Mouse (Mus musculus) kidney, adult 2 months (tissue): ENCODE measurements around the gene Pa2g4. TPM values are rescaled to one million over a fixed set of nuclear protein-coding genes. Genes with fewer than 3 reads are reported as not detected.
"Not testable (repeated sequence)": the region's sequence is repeated elsewhere in the genome, so short reads cannot be mapped to it uniquely, and the experiment has no call there.

Experiments
- DNase-seq: peaks from one replicate; pipeline ENCODE4 v3.0.0; 2021
- H3K27ac ChIP-seq: fragments of 200-500 bp; 2 replicates; pipeline ENCODE4 v1.5.1; 2012; ENCODE audit warnings: low read depth, low read length, control low read depth, inconsistent platforms; ENCODE audit not compliant: insufficient read depth
- H3K27me3 ChIP-seq: fragments of 200-500 bp; replicated peaks from 2 replicates; pipeline ENCODE4 v1.6.1; 2012; ENCODE audit warnings: mild to moderate bottlenecking, moderate library complexity, low read length, inconsistent platforms; ENCODE audit not compliant: control insufficient read depth, insufficient read depth
- H3K36me3 ChIP-seq: fragments of 200-500 bp; 2 replicates; pipeline ENCODE4 v1.6.1; 2012; ENCODE audit warnings: mild to moderate bottlenecking, moderate library complexity, low read length, inconsistent platforms; ENCODE audit not compliant: control insufficient read depth, insufficient read depth
- H3K4me1 ChIP-seq: fragments of 200-500 bp; 2 replicates; pipeline ENCODE4 v1.6.1; 2011; ENCODE audit warnings: low read length; ENCODE audit not compliant: control insufficient read depth, insufficient read depth
- H3K4me3 ChIP-seq: fragments of 200-500 bp; 2 replicates; pipeline ENCODE4 v1.5.1; 2011; ENCODE audit warnings: mild to moderate bottlenecking, low read depth, low read length, control low read depth; ENCODE audit not compliant: insufficient read depth
- CTCF ChIP-seq: fragments of 200-500 bp; conservative IDR thresholded peaks from 2 replicates; pipeline ENCODE4 v1.5.1; 2011; ENCODE audit warnings: low read depth, mild to moderate bottlenecking, control low read depth, low read length, moderate library complexity, mixed read lengths; ENCODE audit not compliant: insufficient read depth, insufficient read length
- POLR2A ChIP-seq: fragments of 200-500 bp; IDR thresholded peaks from one replicate; pipeline ENCODE4 v1.6.1; 2011; ENCODE audit warnings: low read depth, low read length, control low read depth
- WGBS: fragments of 180-500 bp; shearing (Covaris S2); methylation state at CpG from one replicate; pipeline ENCODE4 v1.1.7; 2018; 5-methylcytosine and 5-hydroxymethylcytosine counted together
- polyA plus RNA-seq: library from polyadenylated mRNA; depleted of rRNA; stranded (reverse); fragments of >200 nt; gene quantifications from 2 replicates; pipeline ENCODE4 v1.2.3, GENCODE M21; 2012

Gene Pa2g4
- polyA plus RNA-seq, 1 experiment, result 25.1 TPM

GRCm38 (mm10) chr10:128579298-128579697 lies 13.5 kb upstream of the Pa2g4 start:
- WGBS, result 79% methylated on average over 3 of the region's 3 CpGs

DNA sequence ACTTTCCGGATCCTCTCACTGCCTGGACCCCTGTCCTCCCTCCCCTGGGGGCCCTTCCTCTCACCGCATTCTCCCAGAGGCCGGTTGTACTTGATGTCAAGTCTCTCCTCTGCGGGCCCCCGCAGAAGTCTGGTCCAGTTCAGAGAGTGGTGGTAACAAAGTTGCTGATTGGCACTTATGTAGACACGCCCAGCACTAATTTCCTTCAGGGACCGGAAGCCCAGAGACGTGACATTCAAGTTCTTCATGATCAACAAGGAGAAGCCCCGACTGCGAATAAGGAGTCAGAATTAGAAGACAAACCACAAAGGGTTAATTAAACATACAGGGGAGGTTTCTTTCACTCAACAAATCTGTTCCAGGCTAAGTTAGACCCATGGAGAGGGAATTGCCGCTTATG lies 12.5 kb upstream of the Pa2g4 start:
- WGBS, result 76% methylated on average over 11 of the region's 11 CpGs
- DNase-seq, result no peak
- TF ChIP-seq POLR2A, result no peak
- no peak for TF ChIP-seq CTCF
- peaks cover 18% of the 10 kb centered on the region for H3K36me3 ChIP-seq
- no peak overlapping the region for H3K27ac ChIP-seq
- no peaks in the 10 kb centered on the region for H3K27me3 ChIP-seq
- no peak overlapping the region for H3K4me3 ChIP-seq
- no peaks in the 10 kb centered on the region for H3K4me1 ChIP-seq

More at GRCm38 (mm10) chr10:128579298-128579697, 13.5 kb upstream of the Pa2g4 start:
- TF ChIP-seq CTCF, result no peak
- no peak for TF ChIP-seq POLR2A
- Histone ChIP-seq H3K4me3 (no peak overlapping the region), H3K27ac (no peak overlapping the region), H3K36me3 (peaks cover 11% of the 10 kb centered on the region), H3K27me3 (no peaks in the 10 kb centered on the region), H3K4me1 (peaks cover 6% of the 10 kb centered on the region; the same call in 1 of the 2 replicates)
- no peak for DNase-seq

DNA sequence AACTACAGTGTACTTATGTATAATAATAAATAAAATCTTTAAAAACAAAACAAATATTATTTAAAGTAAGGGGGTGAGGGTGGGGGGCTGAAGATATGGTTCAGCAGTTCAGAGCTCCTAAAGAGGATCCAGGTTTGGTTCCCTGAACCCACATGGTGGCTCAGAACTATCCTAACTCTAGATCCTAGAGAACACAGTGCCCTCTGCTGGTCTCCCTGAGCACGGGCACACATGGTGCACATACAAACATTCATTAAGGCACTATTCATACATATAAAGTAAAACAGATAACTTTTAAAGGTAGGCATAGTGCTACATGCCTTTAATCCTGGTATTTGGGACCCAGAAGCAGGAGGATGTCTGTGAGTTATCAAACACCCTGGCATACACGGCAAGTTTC lies 9.3 kb upstream of the Pa2g4 start:
- no peak for DNase-seq
- TF ChIP-seq CTCF (peak; percentile 60), POLR2A (no peak)
- Histone ChIP-seq H3K4me3 (no peak overlapping the region), H3K27me3 (no peaks in the 10 kb centered on the region), H3K27ac (no peak overlapping the region), H3K4me1 (no peaks in the 10 kb centered on the region), H3K36me3 (peaks cover 25% of the 10 kb centered on the region)
- WGBS, result 90% methylated on average over 2 of the region's 2 CpGs

GRCm38 (mm10) chr10:128565206-128565787 lies 490 bp downstream of the Pa2g4 start:
- peaks cover 3% of the 10 kb centered on the region; the same call in 1 of the 2 replicates for H3K36me3 ChIP-seq
- peaks cover 2% of the 10 kb centered on the region; the same call in 1 of the 2 replicates for H3K4me1 ChIP-seq
- H3K4me3 ChIP-seq, result peak overlapping the region; percentile 78
- WGBS, result under 1% methylated on average over 46 of the region's 46 CpGs
- DNase-seq, result no peak
- peak overlapping the region; percentile 53 for H3K27ac ChIP-seq
- no peak for TF ChIP-seq POLR2A
- no peak for TF ChIP-seq CTCF
- H3K27me3 ChIP-seq, result no peaks in the 10 kb centered on the region

DNA sequence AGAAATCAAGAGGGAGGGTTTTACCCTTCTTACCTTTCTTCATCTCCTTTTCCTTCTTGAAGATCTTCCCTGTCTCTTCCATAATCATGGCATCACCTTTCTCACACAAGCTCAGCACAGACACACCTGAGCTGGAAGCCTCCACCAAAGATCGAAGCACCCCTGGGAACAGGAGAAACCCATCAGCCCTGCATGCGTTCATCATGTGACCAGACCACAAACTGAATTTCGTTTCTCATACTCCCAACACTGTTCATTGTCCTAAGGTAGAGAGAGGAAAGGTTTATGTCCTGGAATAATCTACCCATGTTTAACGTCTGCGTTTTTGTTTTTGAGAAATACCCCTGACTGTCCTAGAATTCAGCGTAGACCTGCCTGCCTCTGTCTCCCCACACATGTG lies 2.2 kb downstream of the Pa2g4 start:
- Histone ChIP-seq H3K36me3 (peaks cover 1% of the 10 kb centered on the region; the same call in 1 of the 2 replicates), H3K27me3 (no peaks in the 10 kb centered on the region), H3K4me1 (peaks cover 2% of the 10 kb centered on the region; the same call in 1 of the 2 replicates), H3K4me3 (no peak overlapping the region), H3K27ac (no peak overlapping the region)
- WGBS, result 80% methylated on average over 6 of the region's 6 CpGs
- no peak for DNase-seq
- no peak for TF ChIP-seq POLR2A
- no peak for TF ChIP-seq CTCF

GRCm38 (mm10) chr10:128556963-128557362 lies 8.8 kb downstream of the Pa2g4 start:
- H3K4me3 ChIP-seq, result no peak overlapping the region
- H3K4me1 ChIP-seq, result no peaks in the 10 kb centered on the region
- H3K27me3 ChIP-seq, result no peaks in the 10 kb centered on the region
- TF ChIP-seq POLR2A (no peak), CTCF (no peak)
- no peak for DNase-seq
- H3K27ac ChIP-seq, result no peak overlapping the region
- 85% methylated on average over 6 of the region's 6 CpGs for WGBS
- peaks cover 1% of the 10 kb centered on the region; the same call in 1 of the 2 replicates for H3K36me3 ChIP-seq

GRCm38 (mm10) chr10:128556286-128556685 lies 9.5 kb downstream of the Pa2g4 start:
- DNase-seq, result no peak
- H3K27me3 ChIP-seq, result no peaks in the 10 kb centered on the region
- no peaks in the 10 kb centered on the region for H3K4me1 ChIP-seq
- TF ChIP-seq CTCF (0 out of 2 replicates have a peak, but pooled peaks have one; percentile 8), POLR2A (no peak)
- H3K36me3 ChIP-seq, result peaks cover 1% of the 10 kb centered on the region; the same call in 1 of the 2 replicates
- H3K4me3 ChIP-seq, result no peak overlapping the region
- no peak overlapping the region for H3K27ac ChIP-seq

DNA sequence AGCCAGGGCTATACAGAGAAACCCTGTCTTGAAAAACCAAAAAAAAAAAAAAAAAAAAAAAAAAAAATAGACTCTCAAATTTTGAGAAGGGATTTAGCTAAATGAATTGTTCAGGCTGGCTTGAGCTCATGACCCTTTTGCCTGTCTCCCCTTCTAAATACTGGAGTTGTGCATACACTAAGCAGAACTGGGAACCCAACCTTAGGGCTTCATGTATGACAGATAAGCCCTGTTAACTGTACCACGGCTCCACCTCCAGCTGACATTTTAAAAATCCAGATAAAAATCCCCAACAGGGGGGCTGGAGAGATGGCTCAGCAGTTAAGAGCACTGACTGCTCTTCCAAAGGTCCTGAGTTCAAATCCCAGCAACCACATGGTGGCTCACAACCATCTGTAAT lies 10.2 kb downstream of the Pa2g4 start:
- H3K4me1 ChIP-seq, H3K27me3 ChIP-seq, H3K36me3 ChIP-seq, H3K27ac ChIP-seq, H3K4me3 ChIP-seq, DNase-seq: not testable (repeated sequence)
- 91% methylated on average over 1 of the region's 1 CpGs for WGBS

GRCm38 (mm10) chr10:128550144-128550823 lies 15.5 kb downstream of the Pa2g4 start:
- H3K27me3 ChIP-seq, H3K27ac ChIP-seq, H3K4me1 ChIP-seq, DNase-seq, H3K4me3 ChIP-seq, H3K36me3 ChIP-seq: not testable (repeated sequence)
- 93% methylated on average over 11 of the region's 11 CpGs for WGBS

DNA sequence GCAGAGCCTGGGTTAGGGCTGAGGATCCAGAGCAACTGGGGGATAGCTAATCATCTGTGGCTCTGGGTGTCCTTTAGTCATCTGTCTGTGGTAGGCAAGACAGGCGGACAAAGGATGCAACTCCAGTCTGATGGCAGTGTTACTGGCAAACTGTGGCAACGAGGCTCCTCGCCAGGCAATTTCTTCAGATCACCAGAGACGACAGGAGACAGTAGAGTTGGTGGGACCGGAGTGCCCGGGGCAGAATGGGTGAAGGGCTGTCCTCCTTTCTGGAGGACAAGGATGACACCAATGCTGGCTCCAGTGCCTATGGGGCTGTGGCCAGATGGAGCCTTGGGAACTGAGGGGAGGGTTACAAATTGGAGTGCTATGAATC lies 16.1 kb downstream of the Pa2g4 start:
- WGBS, result 70% methylated on average over 6 of the region's 6 CpGs
- DNase-seq, result peak; percentile 26
- not testable (repeated sequence) for H3K36me3 ChIP-seq, H3K4me1 ChIP-seq, H3K4me3 ChIP-seq, H3K27me3 ChIP-seq
- peak overlapping the region; percentile 9; the same call in 1 of the 2 replicates for H3K27ac ChIP-seq
